Mouse (Mus musculus) embryonic facial prominence, embryonic 11.5 days (tissue): ENCODE measurements around the gene Aasdh. TPM values are rescaled to one million over a fixed set of nuclear protein-coding genes. Genes with fewer than 3 reads are reported as not detected.
"Not testable (repeated sequence)": the region's sequence is repeated elsewhere in the genome, so short reads cannot be mapped to it uniquely, and the experiment has no call there.

Experiments
- ATAC-seq: fragments of 200-750 bp; cut with Nextera tagmentation; replicated peaks from 2 replicates; pipeline ENCODE4 v1.8.0; 2017; ENCODE audit warnings: low read depth; ENCODE audit not compliant: insufficient number of reproducible peaks, low FRiP score, low TSS enrichment
- DNase-seq: peaks from one replicate; pipeline ENCODE4 v3.0.0-alpha.2; 2015; ENCODE audit warnings: low spot score
- H3K27ac ChIP-seq: fragments of 300-500 bp; sonication (generic); replicated peaks from 2 replicates; pipeline ENCODE4 v1.5.1; 2014; ENCODE audit warnings: mild to moderate bottlenecking, low read depth, low read length, control low read depth
- H3K27me3 ChIP-seq: fragments of 300-500 bp; sonication (generic); 2 replicates; pipeline ENCODE4 v1.6.1; 2014; ENCODE audit warnings: mild to moderate bottlenecking, low read length, moderate library complexity, mixed read lengths; ENCODE audit not compliant: control insufficient read depth, insufficient read depth
- H3K36me3 ChIP-seq: fragments of 300-500 bp; sonication (generic); replicated peaks from 2 replicates; pipeline ENCODE4 v1.6.1; 2014; ENCODE audit warnings: low read depth, mild to moderate bottlenecking, low read length, moderate library complexity, mixed read lengths; ENCODE audit not compliant: control insufficient read depth, insufficient read depth
- H3K4me1 ChIP-seq: fragments of 300-500 bp; sonication (generic); 2 replicates; pipeline ENCODE4 v1.6.1; 2014; ENCODE audit warnings: low read length, mixed read lengths; ENCODE audit not compliant: control insufficient read depth, insufficient read depth
- H3K4me2 ChIP-seq: fragments of 300-500 bp; sonication (generic); 2 replicates; pipeline ENCODE4 v1.6.1; 2014; ENCODE audit warnings: low read depth, mild to moderate bottlenecking, control low read depth, low read length, moderate library complexity
- H3K4me3 ChIP-seq: fragments of 300-500 bp; sonication (generic); 2 replicates; pipeline ENCODE4 v1.5.1; 2014; ENCODE audit warnings: low read depth, low read length, control low read depth
- H3K9ac ChIP-seq: fragments of 300-500 bp; sonication (generic); replicated peaks from 2 replicates; pipeline ENCODE4 v1.6.1; 2014; ENCODE audit warnings: mild to moderate bottlenecking, control low read depth, low read length
- H3K9me3 ChIP-seq: fragments of 300-500 bp; sonication (generic); replicated peaks from 2 replicates; pipeline ENCODE4 v1.6.1; 2016; ENCODE audit warnings: mild to moderate bottlenecking, low read length, inconsistent platforms, mixed read lengths; ENCODE audit not compliant: control insufficient read depth
- WGBS: fragments of 180-500 bp; shearing (Covaris S2); extraction: QIAGEN DNeasy Blood & Tissue Kit; methylation state at CpG from one replicate; pipeline ENCODE4 v1.1.7; 2014; 5-methylcytosine and 5-hydroxymethylcytosine counted together
- polyA plus RNA-seq: library from polyadenylated mRNA; unstranded; fragments of >200 nt; fragmentation: Nextera tagmentation; extraction: Ambion mirVana; gene quantifications from 2 replicates; pipeline ENCODE4 v1.2.1, GENCODE M21; 2014

Aasdh gene
- polyA plus RNA-seq, 1 experiment from 2014 or later = 18.5 TPM

DNA sequence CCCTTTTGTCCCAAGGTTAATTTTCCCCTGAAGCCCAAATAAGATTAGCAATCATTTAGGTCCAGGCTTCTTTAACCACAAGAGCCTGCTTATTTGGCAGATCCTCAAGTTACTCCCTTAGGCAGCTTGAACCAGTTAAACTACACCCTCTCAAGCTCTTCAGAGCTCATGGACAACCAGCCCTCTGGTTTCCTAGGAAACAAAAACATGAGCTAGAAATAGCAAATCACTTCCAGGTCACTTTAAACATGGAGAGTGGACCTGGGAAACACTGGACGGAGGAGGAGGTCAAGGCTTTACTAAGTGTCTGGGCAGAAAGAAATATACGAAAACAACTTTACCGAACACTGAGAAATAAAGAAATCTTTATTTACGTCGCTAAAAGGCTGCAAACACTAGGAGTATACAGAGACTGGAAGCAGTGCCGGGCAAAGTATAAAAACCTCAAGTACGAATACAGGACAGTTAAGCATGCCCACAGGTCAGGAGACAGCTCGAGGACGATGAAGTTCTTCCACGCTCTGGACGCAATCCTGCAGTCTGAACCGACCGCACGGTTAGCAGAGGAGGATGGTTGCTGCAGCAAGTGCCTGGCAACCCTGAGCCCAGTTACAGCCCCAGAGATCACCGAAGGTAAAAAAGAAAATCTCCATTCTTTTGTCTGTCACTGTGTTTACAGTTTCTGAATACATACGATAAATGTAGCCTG, 23.0 kb upstream of the Aasdh start:
- ATAC-seq = peak; percentile 52; the same call in 1 of the 2 replicates
- peak; percentile 81 for DNase-seq
- Histone ChIP-seq H3K9me3 (no peaks in the 10 kb centered on the region), H3K27me3 (no peaks in the 10 kb centered on the region), H3K36me3 (peaks cover 3% of the 10 kb centered on the region; the same call in 1 of the 2 replicates), H3K4me3 (no peak overlapping the region), H3K27ac (no peak overlapping the region), H3K9ac (no peak overlapping the region), H3K4me2 (no peak overlapping the region), H3K4me1 (peaks cover 3% of the 10 kb centered on the region; the same call in 1 of the 2 replicates)
- WGBS = 60% methylated on average over 16 of the region's 16 CpGs

DNA sequence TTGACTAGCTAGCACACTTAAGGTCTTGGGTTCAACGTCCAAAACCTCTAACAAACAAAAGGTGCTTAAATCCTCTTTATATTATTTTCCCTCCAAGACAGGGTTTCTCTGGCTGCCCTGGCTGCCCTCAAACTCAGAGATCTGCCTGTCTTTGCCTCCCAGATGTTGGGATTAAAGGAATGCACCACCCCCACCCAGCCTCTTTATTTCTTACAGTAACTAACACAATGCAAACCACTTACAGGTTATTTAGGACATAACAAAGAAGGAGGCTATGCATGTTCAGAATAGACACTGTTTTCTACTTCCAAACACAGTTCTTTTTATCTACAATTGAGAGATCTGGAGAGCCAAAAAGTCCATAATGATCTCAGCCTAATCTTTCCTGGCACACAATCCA, 19.0 kb upstream of the Aasdh start:
- no peak overlapping the region for H3K9ac ChIP-seq
- H3K27ac ChIP-seq = no peak overlapping the region
- DNase-seq (no peak), ATAC-seq (no peak)
- H3K36me3 ChIP-seq = peaks cover 6% of the 10 kb centered on the region
- 79% methylated on average over 1 of the region's 1 CpGs for WGBS
- no peak overlapping the region for H3K4me3 ChIP-seq
- H3K4me1 ChIP-seq = peaks cover 3% of the 10 kb centered on the region; the same call in 1 of the 2 replicates
- no peaks in the 10 kb centered on the region for H3K9me3 ChIP-seq
- no peaks in the 10 kb centered on the region for H3K27me3 ChIP-seq
- H3K4me2 ChIP-seq = no peak overlapping the region

DNA sequence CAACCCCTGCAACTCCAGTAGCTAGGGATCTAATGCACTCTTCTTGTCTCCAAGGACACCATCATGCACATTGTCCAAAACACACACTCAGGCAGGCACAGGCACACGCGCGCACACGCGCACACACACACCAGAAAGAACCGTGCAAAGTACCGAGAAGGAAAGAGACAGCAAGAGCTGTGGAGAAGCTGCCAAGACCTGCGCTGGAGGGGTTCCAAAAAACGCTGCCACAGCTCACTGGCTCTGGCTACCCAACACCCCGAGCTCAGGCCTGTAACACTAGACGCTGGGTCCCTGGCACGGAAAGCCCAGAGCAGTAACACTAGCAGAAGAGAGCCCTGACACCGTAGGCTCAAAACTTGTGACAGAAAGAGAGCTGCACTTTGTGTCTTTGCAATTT, 18.1 kb upstream of the Aasdh start:
- H3K9ac ChIP-seq = no peak overlapping the region
- 94% methylated on average over 13 of the region's 13 CpGs for WGBS
- H3K36me3 ChIP-seq = peaks cover 6% of the 10 kb centered on the region
- no peaks in the 10 kb centered on the region for H3K9me3 ChIP-seq
- no peak overlapping the region for H3K27ac ChIP-seq
- DNase-seq = no peak
- H3K27me3 ChIP-seq = no peaks in the 10 kb centered on the region
- H3K4me2 ChIP-seq = no peak overlapping the region
- no peak overlapping the region for H3K4me3 ChIP-seq
- no peak for ATAC-seq
- no peaks in the 10 kb centered on the region for H3K4me1 ChIP-seq

DNA sequence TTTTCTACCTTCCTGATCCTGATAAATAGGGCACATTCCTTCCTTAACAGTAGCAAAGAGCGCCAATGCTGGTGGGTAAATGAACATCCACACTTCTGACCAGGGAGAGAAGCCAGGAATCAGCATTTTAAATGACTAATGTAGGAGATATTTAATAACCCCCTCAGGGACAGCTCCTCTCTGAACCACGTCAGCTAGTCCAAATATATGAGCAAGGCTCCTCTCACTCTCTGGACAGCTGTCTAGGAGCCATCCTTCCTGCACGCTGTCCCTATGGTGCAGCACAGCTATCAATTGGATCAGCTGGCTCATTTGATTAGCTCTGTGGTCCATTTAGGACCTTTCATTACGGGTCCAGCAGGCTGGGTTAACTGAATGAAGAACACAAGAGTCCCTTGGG, 17.5 kb upstream of the Aasdh start:
- peaks cover 6% of the 10 kb centered on the region for H3K36me3 ChIP-seq
- 86% methylated on average over 4 of the region's 4 CpGs for WGBS

DNA sequence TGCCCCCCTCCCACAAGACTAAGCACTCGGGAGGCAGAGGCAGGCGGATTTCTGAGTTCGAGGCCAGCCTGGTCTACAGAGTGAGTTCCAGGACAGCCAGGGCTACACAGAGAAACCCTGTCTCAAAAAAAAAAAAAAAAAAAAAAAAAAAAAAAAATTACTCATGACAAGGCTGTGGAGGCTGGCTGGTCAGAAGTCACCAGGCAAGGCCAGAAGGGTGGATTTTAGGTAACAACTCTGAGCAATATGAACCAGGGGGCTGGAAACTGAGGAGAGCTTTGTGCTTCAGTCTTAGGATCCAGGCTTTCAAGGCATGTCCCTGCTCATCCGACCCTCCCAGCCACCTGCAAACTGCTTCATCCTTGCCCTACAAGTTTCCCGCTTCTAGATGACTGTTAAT, 7.2 kb upstream of the Aasdh start:
- H3K4me3 ChIP-seq, H3K36me3 ChIP-seq, H3K9ac ChIP-seq, DNase-seq, H3K4me2 ChIP-seq, H3K27me3 ChIP-seq, H3K4me1 ChIP-seq, H3K27ac ChIP-seq, ATAC-seq, H3K9me3 ChIP-seq: not testable (repeated sequence)
- 95% methylated on average over 5 of the region's 5 CpGs for WGBS

More for the DNA sequence above, 17.5 kb upstream of the Aasdh start:
- no peak overlapping the region for H3K4me3 ChIP-seq
- no peak overlapping the region for H3K9ac ChIP-seq
- ATAC-seq (no peak), DNase-seq (no peak)
- no peak overlapping the region for H3K4me2 ChIP-seq
- H3K27ac ChIP-seq = no peak overlapping the region
- H3K9me3 ChIP-seq = no peaks in the 10 kb centered on the region
- no peaks in the 10 kb centered on the region for H3K27me3 ChIP-seq
- H3K4me1 ChIP-seq = no peaks in the 10 kb centered on the region

DNA sequence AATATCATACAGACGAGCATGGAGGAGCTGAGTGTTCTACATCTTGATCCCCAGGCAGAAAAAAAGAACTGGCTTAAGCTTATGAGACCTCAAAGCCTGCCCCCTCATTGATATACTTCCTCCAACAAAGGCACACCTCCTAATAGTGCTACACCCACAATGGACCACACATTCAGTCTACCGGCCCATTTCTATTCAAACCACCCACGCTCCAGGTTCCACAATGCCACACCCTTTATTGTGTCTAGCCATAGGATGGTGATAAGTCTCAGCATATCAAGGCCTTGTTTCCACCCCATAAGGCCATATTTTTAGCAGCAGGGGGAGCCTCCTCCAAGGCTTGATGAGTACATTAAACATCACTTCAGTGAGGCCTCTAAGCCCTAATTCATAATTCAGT, 5.5 kb upstream of the Aasdh start:
- H3K4me3 ChIP-seq = no peak overlapping the region
- no peak overlapping the region for H3K9ac ChIP-seq
- H3K4me1 ChIP-seq = no peaks in the 10 kb centered on the region
- H3K27ac ChIP-seq = no peak overlapping the region
- H3K36me3 ChIP-seq = 0 out of 2 replicates have a peak, but pooled peaks cover 2% of the 10 kb centered on the region
- H3K9me3 ChIP-seq = no peaks in the 10 kb centered on the region
- H3K4me2 ChIP-seq = no peak overlapping the region
- ATAC-seq (no peak), DNase-seq (no peak)
- 87% methylated on average over 3 of the region's 3 CpGs for WGBS
- no peaks in the 10 kb centered on the region for H3K27me3 ChIP-seq

DNA sequence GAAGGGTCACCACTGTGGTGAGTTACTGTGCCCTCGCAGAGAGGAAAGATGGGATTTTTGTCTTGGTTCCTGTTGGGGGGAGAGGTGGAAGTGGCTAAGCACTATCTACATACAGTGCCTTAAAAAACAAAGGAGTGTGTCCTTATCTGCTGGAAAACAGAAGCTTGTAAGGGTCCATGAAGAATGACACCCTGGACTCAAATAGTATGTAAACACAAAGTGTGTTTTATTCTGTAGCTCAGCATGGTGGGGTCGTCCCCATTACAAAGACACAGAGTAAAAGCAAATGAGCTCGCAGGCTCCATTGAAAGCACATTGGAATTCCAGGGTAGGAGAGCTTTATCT, 813 bp upstream of the Aasdh start:
- H3K27me3 ChIP-seq = no peaks in the 10 kb centered on the region
- H3K4me3 ChIP-seq = peak overlapping the region; percentile 66
- no peaks in the 10 kb centered on the region for H3K4me1 ChIP-seq
- no peak overlapping the region for H3K27ac ChIP-seq
- DNase-seq (no peak), ATAC-seq (no peak)
- H3K9me3 ChIP-seq = no peaks in the 10 kb centered on the region
- H3K4me2 ChIP-seq = peak overlapping the region; percentile 64
- 43% methylated on average over 3 of the region's 3 CpGs for WGBS
- H3K36me3 ChIP-seq = no peaks in the 10 kb centered on the region
- H3K9ac ChIP-seq = peak overlapping the region; percentile 81

DNA sequence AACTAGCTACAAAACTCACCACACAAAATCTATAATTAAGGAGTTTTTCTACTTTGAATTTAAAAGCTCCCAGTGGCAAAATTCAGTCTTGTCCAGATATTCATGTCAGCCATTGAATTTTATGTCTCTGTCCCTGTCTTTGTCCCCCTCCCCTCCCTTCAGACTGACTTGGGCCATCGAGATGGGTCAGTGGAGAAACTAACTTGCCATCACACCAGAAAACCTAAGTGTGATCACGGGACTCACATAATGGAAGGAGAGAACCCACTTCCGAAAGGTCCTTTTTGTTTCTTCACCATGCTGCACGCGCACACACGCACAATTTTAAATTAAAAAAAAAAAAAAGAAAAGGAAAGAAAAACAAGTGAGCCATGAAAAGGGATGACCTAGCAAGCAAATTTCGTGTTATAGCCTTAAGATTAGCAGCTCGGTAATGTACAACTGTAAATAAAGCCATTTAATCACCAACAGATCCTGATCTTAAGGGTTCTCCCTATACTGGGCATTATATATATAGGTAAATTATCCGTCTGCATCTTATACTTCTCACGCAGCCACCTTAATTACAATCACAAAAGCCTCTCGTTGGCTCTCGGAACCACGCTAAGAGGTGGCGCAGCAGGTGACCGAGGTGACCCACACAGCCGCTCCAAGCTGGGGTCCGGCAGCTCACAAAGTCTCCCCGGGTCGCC, 455 bp downstream of the Aasdh start:
- 0 out of 2 replicates have a peak overlapping the region, but pooled peaks have one; percentile 3 for H3K27ac ChIP-seq
- 2% methylated on average over 19 of the region's 19 CpGs for WGBS
- no peaks in the 10 kb centered on the region for H3K27me3 ChIP-seq
- H3K36me3 ChIP-seq = no peaks in the 10 kb centered on the region
- no peaks in the 10 kb centered on the region for H3K9me3 ChIP-seq
- DNase-seq (peak; percentile 11), ATAC-seq (peak; percentile 47)
- peak overlapping the region; percentile 44 for H3K4me2 ChIP-seq
- H3K4me1 ChIP-seq = no peaks in the 10 kb centered on the region
- H3K9ac ChIP-seq = peak overlapping the region; percentile 81
- H3K4me3 ChIP-seq = peak overlapping the region; percentile 66
